Mouse (Mus musculus): ENCODE data around the gene Zdhhc5.
A peak's percentile ranks its signal among the peaks of the same experiment; 100 is the strongest.
"Not testable (repeated sequence)": the region's sequence is repeated elsewhere in the genome, so short reads cannot be mapped to it uniquely, and the experiment has no call there.

The Zdhhc5 gene

DNA sequence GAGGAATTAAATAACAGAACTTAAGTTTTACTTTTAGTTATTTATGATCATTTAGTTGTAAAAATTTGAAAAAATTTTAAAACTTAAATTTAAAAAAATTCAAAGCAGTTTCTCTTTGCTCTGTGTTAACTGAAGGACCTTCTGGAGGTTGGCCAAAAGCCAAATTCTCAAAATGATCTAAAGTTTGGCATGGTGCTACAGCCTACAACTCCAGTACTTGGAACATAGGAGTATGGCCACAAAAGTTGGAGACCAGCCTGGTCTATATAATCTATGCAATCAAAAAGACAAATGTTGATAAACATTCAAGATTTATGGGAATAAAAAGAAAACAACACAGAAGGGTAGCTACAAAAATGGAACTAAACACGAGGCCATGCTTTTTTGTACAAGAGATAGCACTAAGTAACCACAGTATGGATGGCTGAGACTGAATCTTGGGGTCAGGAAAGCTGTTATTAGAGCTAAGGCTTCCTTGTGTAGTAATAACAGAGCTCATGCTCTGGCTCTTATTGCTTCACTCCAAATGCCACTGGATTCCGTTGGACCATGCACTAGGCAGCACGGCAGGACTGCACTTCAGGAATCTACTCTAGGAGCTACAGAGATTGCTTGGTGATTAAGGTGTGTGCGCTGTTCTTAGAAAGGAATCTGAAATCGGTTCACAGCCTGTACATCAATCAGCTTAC lies 19.8 kb downstream of the Zdhhc5 start:
- DNase-seq (ENCODE audit: low read depth, low spot score) = no peak

DNA sequence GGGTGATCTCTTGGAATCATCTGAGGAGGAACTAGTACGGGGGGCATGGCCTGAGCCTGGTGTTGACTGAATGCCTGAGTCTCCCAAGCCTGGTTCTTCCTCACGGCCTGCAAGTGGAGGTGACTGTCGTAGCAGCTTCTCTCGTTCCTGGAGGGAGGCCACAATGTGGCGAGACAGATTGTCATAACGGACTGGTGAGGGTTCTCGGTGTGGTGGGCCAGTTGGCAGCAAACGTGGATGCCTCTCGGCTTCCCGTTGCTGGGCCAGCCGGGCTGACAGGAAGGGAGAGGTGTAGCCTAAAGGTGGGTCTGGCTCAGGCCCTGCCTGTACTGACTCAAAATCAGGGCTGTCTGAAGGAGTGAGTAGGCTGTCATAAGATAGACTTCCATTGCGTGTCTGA lies 24.9 kb downstream of the Zdhhc5 start:
- no peak for DNase-seq (ENCODE audit: low read depth, low spot score)

DNA sequence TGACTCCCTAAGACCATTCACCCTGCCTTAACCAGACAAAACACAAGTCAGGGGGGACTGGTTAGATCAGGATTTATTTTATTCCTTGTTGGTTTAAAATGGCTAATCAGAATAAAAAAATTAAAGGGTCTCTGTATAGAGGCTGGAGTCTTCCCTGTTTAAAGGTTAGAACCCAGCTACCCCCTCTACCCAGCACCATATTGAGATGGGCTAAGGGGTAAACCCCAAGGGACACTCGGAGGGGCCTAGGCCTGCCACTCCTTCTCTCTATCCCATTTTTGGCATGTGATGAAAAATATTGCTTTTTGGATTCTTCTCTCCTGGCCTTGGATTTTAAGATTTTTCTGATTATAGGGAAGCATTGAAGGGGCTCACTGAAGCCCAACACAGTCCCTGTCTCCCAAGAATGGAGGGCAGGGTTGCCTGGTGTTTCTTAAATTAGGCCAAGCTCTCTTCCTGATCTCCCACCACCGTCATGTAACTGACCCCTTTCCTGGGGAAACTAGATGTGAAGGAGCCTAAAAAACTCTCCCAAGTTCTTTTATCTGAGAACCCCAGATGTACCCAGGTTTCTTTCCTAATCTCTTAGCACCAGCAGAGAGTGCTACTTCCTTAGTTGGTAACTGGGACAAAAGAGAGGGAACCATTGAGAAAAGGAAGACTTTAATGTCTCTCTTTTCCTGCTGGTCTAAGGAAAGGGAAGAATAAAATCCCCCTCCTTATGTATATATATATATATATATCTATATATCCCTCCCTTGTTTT lies 26.7 kb downstream of the Zdhhc5 start:
- no peak for DNase-seq (ENCODE audit: low read depth, low spot score)

DNA sequence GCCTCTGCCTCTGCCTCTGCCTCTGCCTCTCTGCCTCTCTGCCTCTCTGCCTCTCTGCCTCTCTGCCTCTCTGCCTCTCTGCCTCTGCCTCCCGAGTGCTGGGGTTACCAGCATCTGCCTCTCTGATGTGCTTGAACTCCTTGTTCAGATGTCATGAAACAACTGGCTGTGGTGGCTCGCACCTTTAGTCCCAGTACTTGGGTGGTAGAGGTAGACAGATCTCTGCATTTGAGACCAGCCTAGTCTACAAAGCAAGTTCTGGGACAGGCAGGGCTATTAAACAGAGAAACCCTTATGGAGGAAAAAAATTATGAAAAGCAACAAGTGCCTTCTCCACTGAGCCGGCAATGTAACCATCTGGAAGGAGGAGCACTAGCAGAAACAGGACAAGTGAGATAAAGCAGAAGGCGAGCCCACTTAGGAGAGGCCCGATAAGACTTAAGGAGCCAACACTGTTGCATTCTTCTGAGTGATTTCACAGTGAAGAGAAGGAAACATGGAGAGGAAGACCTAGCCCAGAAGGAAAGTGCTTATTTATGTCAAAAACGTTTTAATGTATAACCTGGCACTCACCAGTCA lies 32.3 kb downstream of the Zdhhc5 start:
- no peak for DNase-seq (ENCODE audit: low read depth, low spot score)

DNA sequence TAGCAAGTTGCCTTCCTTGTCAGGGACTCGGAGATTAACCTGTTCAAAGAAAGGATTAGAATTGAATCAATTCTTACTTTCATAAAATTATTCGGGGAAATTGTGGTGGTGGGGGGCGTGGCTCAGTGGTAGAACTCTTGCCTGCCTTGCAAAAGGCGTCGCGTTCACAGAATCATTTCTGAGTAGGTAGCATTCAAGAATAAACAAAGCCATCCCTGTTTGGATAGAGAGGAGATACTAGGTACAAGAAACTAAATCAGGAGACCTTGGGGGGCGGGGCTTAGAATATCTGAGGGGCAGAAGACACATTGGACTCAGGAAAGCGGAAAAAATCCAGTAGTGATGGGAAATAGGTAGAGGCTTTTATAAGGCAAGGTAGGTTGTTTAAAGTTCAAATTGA lies 36.0 kb downstream of the Zdhhc5 start, which contains the start of gene Tmx2:
TSS of gene Tmx2 (minus strand) at position 125 of the 400 bp plus-strand sequence.
- no peak for DNase-seq (ENCODE audit: low read depth, low spot score)

DNA sequence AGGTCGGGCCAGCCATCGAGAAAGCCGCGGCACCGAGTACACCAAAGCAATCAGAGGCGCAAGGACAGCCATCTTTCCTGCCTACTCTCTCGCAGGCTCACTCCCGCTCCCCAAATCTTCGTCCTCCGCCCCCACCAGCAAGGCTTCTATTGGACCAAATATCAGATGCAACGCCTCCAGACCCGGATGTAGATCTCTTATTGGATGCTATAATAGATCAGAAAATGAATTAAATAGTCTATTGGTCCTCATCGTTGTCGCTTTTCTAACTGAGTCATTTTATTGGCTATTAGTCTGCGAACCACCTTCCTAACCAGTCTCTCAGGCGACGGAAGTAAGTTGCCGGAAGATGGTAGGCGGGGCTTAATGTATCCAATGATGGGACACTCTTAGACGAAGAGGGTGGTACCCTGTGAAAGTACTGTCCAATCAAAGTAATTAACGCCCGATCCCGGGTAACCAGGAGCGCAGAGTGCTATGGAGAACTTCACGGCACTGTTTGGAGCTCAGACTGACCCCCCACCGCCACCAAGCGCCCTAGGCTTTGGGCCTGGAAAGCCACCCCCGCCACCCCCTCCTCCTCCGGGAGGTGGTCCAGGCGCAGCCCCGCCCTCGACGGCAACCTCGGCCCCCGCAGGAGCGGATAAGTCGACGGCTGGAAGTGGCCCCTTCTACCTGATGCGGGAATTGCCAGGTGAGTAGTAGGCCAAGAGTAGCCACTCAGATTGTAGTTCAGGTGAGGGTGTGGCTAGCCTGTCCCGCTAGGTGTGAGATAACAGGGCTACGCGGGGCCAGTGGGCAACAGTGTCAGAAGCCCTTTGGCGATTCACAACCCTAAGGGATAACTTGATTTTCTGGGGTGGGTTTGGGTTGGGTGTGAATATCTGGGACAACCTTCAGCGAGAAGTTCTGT lies 36.8 kb downstream of the Zdhhc5 start, which contains the start of the genes Gm28635 and Med19:
TSS of gene Gm28635 (minus strand) at position 74 of the 913 bp plus-strand sequence.
TSS of gene Med19 (plus strand) at position 435 of the 913 bp plus-strand sequence.
- peak; percentile 98 for DNase-seq (ENCODE audit: low read depth, low spot score)

DNA sequence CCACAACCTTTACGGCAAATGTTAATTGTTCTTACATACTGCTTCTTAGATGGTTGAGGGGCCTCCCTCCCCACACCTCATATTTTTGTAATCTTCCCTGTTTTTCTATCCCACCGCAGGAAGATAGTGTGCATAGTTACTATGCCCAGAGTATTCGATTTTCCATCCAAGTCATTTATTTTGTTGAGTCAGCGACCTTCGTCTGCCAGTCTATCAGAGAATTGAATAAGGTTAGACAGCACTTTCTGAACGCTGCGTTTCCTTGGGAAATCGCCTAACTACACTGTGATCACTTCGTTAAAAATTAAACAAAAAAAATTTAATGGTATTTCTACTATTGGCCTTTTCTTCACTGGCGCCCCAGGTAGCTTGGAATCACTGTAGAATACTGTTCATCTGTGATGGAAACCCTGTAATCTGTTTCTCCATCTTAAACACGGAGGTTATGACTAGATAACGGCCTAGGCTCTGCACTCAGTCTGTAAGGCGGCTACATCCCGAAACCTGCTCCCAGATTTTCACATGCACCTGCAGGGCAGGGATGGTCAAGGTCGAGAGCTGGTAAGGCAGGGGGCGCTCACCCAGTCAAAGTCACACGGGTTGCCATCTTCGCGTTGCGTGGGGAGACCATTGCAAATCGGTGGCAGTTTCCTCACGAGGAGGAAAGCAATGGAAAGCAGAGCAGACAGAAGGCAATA lies 37.6 kb downstream of the Zdhhc5 start:
- DNase-seq (ENCODE audit: low read depth, low spot score) = peak; percentile 29

DNA sequence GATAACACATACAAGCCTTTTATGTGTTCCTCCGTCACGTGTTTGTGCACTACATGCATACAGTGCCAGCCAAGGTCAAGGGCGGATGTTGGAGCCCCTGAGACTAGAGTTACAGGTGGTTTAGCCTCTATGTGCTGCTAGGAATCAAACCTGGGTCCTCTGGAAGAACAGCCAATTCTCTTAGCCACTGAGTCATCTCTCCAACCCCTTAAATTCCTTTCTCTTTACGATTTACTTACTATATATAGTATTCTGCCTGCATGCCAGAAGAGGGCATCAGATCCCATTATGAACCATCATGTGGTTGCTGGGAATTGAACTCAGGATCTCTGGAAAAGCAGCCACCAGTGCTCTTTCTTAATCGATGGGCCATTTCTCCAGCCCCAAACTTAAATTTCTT lies 43.4 kb downstream of the Zdhhc5 start:
- not testable (repeated sequence) for DNase-seq (ENCODE audit: low read depth, low spot score)

DNA sequence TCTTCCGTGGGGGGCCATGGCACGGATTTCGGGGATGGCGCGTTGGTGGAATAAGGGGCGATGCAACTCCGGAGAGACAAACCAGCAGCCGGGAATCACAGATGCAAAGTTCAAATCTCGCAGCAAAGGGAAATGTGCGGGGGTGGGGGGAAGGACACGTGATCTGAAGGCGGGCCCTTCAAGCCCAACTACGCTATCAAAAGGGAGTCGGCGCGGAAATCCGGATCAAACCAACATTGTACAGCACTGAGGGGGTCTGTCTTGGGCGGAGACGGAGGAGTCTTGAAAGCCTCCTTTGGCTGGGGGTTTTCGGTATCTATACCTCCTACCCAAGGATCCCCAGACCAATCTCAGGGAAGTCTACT lies 44.4 kb downstream of the Zdhhc5 start, which contains the start of gene Selenoh:
TSS of gene Selenoh (minus strand) at position 202 of the 365 bp plus-strand sequence.
- peak; percentile 77 for DNase-seq (ENCODE audit: low read depth, low spot score)

DNA sequence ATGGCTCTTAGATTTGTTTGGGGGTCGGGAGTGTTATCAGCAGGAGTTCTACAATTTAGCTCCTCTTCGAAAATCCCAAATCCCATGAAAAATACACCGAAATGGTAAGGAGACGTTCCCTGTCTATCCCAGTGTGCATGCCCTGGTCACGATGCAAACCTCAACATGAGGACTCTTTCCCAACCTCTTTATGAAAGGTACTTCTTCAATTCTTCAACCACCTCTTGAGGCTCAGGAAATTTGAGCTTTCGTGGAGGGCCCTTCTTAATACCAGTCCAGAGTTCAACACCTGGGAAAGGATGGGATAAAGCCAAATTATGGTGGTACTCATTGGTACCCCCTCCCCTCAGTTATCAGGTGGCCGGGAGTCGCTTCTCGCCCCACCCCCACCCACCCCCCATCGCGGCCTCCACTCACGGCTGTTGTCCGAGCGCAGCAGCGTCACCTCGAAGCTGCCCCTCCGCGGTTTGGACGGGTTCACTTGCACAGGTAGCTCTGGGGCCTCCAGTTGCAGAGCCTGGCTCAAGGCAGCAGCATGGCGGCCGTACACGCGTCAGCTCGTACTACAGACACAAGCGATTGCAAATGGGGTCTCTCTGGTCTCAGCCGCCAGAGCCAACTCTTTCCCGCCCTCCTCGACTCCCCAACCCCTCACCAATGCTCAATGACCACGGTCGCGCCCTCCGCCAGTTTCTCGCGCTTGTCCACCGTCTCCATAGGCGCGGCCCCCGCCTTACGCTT lies 45.0 kb downstream of the Zdhhc5 start:
- peak; percentile 17 for DNase-seq (ENCODE audit: low read depth, low spot score)

DNA sequence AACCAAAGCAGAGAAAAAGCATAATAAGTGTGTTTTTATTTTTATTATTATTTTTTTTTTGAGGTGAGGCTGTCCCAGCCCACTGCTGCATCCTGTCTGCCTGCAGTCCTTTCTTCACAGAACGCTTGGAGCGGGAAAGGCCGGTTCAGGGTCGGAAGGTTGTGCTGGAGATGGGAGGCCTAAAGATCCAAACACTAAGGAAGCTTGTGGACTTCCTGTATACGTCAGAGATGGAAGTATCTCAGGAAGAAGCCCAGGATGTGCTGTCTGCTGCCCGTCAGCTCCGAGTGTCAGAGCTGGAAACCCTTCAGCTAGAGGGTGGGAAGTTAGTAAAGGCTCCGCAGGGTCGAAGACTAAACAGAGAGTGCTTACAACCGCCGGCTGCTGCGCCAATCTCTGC lies 48.9 kb downstream of the Zdhhc5 start:
- no peak for DNase-seq (ENCODE audit: low read depth, low spot score)

DNA sequence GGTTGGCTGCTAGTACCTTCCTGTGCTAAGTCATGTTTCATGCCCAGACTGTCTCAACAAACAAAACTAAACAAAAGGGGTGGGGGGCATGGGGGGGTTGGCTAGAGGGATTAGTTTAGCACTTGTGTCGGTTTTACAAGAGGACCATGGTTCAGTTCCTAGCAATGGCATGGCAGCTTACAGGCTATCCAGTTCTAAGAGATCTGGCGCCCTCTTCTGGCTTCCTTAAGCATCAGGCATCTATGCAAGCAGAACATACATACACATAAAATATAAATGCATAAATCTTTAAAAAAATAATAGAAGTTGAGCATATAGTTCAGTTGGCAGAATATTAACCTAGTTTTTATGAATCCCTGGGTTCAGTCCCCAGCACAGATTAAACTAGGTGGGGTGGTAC lies 52.1 kb downstream of the Zdhhc5 start:
- DNase-seq (ENCODE audit: low read depth, low spot score) = peak; percentile 32

DNA sequence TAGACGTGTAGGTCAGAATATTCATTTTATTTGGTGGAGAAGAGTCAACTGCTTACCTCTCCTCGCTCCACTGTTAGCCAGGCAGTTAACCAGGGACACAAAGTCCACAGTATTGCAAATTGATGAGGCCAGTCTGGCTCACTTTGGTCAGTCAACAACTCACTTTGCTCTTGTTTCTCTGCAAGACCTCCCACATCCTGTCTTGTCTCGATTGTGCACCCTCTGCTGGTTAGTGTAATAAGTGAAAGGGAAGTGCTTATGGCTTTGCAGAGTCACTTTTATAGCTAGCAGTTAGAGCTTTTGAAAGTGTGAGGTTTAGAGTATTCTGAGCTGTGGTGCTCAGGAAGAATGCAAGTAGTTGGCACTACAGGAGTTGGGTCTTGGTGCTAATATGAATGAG lies 54.7 kb downstream of the Zdhhc5 start:
- DNase-seq (ENCODE audit: low read depth, low spot score) = no peak

DNA sequence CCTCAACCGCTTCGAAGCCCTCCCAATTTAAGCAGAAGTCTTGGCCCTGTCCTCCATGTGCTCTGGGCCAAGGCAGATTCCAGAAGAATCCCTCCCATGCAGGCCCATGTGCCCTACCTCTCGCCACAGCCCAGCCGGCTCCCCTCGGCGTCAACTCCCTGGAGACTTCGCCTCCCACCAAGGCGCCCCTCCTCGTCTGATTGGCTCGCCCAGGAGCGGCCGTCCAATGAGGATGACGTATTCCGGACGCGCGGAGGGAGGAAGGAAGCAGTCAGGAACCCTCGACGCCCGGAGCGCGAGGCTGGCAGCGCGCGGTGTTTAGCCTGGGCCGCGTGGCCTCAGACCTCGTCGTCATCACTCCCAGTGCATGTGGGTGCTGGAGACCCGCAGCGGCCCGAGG lies 56.2 kb downstream of the Zdhhc5 start, which contains the start of gene Btbd18:
TSS of gene Btbd18 (plus strand) at position 274 of the 400 bp plus-strand sequence.
- no peak for DNase-seq (ENCODE audit: low read depth, low spot score)

DNA sequence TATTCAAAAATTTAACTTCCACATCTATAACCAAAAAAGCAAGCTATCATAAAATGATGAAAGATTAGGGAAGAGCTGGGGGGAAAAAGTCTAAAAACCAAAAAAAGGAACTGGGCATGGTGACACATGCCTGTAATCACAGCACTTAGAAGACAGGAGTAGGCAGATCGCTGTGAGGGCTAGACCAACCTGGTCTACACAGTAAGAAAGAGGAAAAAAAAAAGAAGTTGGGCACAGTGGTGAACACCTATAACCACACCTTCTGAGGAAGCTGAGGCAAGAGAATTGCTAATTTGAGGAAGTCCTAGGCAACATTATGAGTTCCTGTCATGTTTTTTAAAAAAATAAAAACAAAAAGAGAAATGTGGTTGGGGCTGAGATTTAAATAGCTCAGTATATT lies 59.1 kb downstream of the Zdhhc5 start:
- no peak for DNase-seq (ENCODE audit: low read depth, low spot score)

DNA sequence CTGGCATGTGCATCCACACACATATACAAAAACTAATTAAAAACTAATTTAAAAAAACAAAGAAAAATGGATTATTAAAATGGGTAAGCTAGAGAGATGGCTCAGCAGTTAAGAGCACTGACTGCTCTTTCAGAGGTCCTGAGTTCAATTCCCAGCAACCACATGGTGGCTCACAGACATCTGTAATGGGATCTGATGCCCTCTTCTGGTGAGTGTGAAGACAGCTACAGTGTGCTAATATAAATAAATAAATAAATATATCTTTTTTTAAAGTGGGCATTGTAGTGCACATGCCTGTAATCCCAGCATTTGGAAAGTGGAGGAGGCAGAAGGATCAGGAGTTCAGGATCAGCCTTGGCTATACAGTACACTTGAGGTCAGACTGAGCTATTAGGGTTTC lies 61.6 kb downstream of the Zdhhc5 start:
- no peak for DNase-seq (ENCODE audit: low read depth, low spot score)

DNA sequence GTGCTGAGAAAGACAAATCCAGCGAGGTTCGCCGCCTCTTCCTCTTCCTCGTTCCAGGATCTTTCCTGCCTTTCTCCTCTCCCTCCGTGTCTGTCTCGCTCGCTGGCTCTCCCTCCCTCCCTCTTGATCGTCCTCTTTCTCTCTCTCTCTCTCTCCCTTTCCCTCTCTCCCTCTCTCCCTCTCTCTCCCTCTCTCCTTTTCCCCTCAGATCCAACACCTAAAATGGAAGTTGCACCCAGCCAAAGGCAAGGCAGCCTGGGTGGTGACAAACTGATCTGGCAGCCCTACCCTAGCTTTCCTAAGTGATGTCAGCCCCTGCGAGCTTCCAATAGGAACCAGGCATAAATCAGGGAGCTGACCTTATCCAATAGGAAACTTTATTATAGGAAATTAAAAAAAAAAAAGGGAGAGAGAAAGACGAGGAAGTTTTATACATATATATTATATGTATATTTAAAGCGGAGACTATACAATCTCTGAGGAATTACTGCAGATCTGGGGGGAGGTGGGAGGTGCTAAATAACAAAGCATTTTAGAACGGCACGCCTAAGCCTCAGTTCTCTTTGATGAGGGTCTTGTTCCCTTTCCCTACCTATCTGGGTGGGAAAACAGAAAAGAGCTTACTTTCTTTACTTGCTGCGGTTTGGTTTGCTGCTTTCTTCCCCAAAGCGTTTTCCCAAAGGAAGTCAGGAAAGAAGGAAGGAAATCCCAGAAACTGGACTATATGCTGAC lies 64.3 kb downstream of the Zdhhc5 start, which contains the start of gene Ctnnd1:
TSS of gene Ctnnd1 (minus strand) at position 302 of the 732 bp plus-strand sequence.
- peak; percentile 77 for DNase-seq (ENCODE audit: low read depth, low spot score)

DNA sequence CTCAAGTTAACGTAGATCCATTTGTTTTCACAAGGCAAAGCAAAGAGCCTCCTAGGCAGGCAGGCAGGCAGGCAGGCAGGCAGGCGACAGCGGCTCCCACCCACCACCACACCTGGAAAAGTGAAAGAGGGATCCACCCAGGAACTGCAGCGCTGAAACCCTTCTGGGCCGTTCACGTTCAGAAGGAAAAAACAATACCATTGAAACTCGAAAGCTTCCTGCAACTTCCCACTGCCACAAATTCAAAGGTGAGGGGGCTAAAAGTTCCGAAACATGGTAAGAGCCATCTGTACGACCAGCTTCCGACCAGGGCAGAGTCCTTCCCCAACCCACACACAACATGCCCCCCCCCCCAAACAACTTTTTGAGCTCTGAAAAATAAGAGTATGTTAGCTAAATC lies 65.3 kb downstream of the Zdhhc5 start:
- no peak for DNase-seq (ENCODE audit: low read depth, low spot score)

DNA sequence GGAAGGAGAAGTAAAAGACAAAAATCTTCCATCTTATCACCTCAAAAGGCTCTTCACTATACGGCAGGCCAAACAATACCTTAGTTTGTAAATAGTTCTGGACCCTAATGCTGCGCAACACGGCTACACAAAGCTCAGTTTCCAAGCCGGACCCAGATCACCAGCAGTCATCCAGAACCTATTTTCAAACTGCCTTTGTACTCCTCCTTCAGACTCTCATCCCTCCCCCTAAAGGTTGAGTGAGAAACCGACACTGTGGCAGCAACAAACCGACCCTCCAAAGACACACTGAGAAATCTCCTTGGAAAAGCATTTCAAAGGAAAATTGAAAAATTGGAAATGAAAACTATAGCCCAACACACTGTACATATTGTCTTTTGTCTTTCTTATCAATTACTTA lies 66.6 kb downstream of the Zdhhc5 start:
- no peak for DNase-seq (ENCODE audit: low read depth, low spot score)

Measured in retina, postnatal 7 days (tissue).